Mouse (Mus musculus) G1E (cell line): ENCODE measurements around the gene Kcna5. TPM values are rescaled to one million over a fixed set of nuclear protein-coding genes. Genes with fewer than 3 reads are reported as not detected.

Source experiments
- ATAC-seq: 2 replicates; pipeline ENCODE4 v1.8.0; 2016; ENCODE audit warnings: mild to moderate bottlenecking; ENCODE audit not compliant: insufficient number of reproducible peaks, poor library complexity, low FRiP score, severe bottlenecking; ENCODE audit errors: extremely low read depth
- DNase-seq: peaks from one replicate; pipeline ENCODE4 v3.0.0; 2012; ENCODE audit warnings: low spot score
- H3K27me3 ChIP-seq: 2 replicates; pipeline ENCODE4 v1.6.1; 2012; ENCODE audit warnings: mild to moderate bottlenecking, low read length, inconsistent platforms; ENCODE audit not compliant: insufficient read depth
- H3K36me3 ChIP-seq: replicated peaks from 2 replicates; pipeline ENCODE3; 2012; ENCODE audit warnings: mild to moderate bottlenecking, inconsistent platforms
- H3K4me1 ChIP-seq: 2 replicates; pipeline ENCODE4 v1.6.1; 2012; ENCODE audit warnings: low read depth, low read length, inconsistent platforms, mixed read lengths; ENCODE audit not compliant: insufficient read depth
- H3K4me3 ChIP-seq: 2 replicates; pipeline ENCODE4 v1.5.1; 2012; ENCODE audit warnings: low read depth, mild to moderate bottlenecking, inconsistent platforms, low read length, moderate library complexity, mixed read lengths
- H3K9me3 ChIP-seq: replicated peaks from 2 replicates; pipeline ENCODE4 v1.6.1; 2012; ENCODE audit warnings: inconsistent platforms
- CTCF ChIP-seq: IDR thresholded peaks from 2 replicates; pipeline ENCODE4 v1.5.1; 2012; ENCODE audit warnings: low read depth, low read length, inconsistent platforms, mixed read lengths
- GATA1 ChIP-seq: IDR thresholded peaks from 2 replicates; pipeline ENCODE4 v1.6.1; 2012; ENCODE audit warnings: borderline replicate concordance, low read length, inconsistent platforms, mixed read lengths
- GATA2 ChIP-seq: IDR thresholded peaks from 2 replicates; pipeline ENCODE4 v1.6.1; 2012; ENCODE audit warnings: low read depth, low read length, inconsistent platforms, borderline replicate concordance
- POLR2AphosphoS5 ChIP-seq: IDR thresholded peaks from 2 replicates; pipeline ENCODE4 v1.6.1; 2012; ENCODE audit warnings: low read depth, low read length, inconsistent platforms; ENCODE audit not compliant: insufficient replicate concordance
- TAL1 ChIP-seq: conservative IDR thresholded peaks from 2 replicates; pipeline ENCODE4 v1.6.1; 2012; ENCODE audit warnings: low read depth, low read length, inconsistent platforms, mixed read lengths
- polyA plus RNA-seq: library from polyadenylated mRNA; stranded (reverse); fragments of >175 nt; gene quantifications from 2 replicates; pipeline ENCODE4 v1.2.3, GENCODE M21; 2012
- total RNA-seq, 2 experiments: library from RNA; stranded (forward) in 1 of 2; stranded (reverse) in 1 of 2; fragments of 200-1000 nt in 1 of 2; fragments of >200 nt in 1 of 2; fragmentation: Nextera tagmentation in 1 of 2; gene quantifications; 2 replicates each; pipeline ENCODE4 v1.2.3; 2014 to 2017

Gene Kcna5
- total and polyA plus RNA-seq, 3 experiments, result not detected

- ATAC-seq (no peak), DNase-seq (no peak)
- Histone ChIP-seq H3K27me3 (no peaks in the 10 kb centered on the region), H3K4me3 (no peak overlapping the region), H3K4me1 (no peaks in the 10 kb centered on the region), H3K9me3 (peaks cover 55% of the 10 kb centered on the region), H3K36me3 (no peaks in the 10 kb centered on the region)
- TF ChIP-seq GATA2, result no peak
- no peak for TF ChIP-seq CTCF
- TF ChIP-seq TAL1, result no peak
- TF ChIP-seq POLR2AphosphoS5, result no peak
- TF ChIP-seq GATA1, result no peak
Observed at GRCm38 (mm10) chr6:126484887-126485286, 50.3 kb downstream of the Kcna5 start.

GRCm38 (mm10) chr6:126483264-126483867 is 51.8 kb downstream of the Kcna5 start:
- H3K27me3 ChIP-seq, result no peaks in the 10 kb centered on the region
- H3K9me3 ChIP-seq, result peaks cover 59% of the 10 kb centered on the region
- no peak for ATAC-seq

More at GRCm38 (mm10) chr6:126483264-126483867, 51.8 kb downstream of the Kcna5 start:
- Histone ChIP-seq H3K4me1 (no peaks in the 10 kb centered on the region), H3K36me3 (no peaks in the 10 kb centered on the region), H3K4me3 (no peak overlapping the region)
- DNase-seq, result no peak
- TF ChIP-seq GATA2 (no peak), POLR2AphosphoS5 (no peak), CTCF (no peak), GATA1 (no peak), TAL1 (no peak)

Other genes with a start within 250 kb of the Kcna5 start
- not detected in 2 replicates for gene Kcna1, start 111.0 kb upstream of the Kcna5 start, total RNA-seq (2014; fragmentation: Nextera tagmentation)
- gene Kcna1, start 111.0 kb upstream of the Kcna5 start, total RNA-seq (2017), result 0.05 and 0.12 TPM in 2 replicates
- gene Kcna1, start 111.0 kb upstream of the Kcna5 start, polyA plus RNA-seq, result not detected in 2 replicates
- not detected in 2 replicates for gene Kcna6, start 205.3 kb upstream of the Kcna5 start, total RNA-seq (2014; fragmentation: Nextera tagmentation)
- 0.06 and 0.16 TPM in 2 replicates for gene Kcna6, start 205.3 kb upstream of the Kcna5 start, total RNA-seq (2017)
- gene Kcna6, start 205.3 kb upstream of the Kcna5 start, polyA plus RNA-seq, result not detected in 2 replicates